Mouse (Mus musculus) c-Kit-positive CD71-positive TER-119-negative erythroid progenitor cells, embryonic 14.5 days (primary cell): ENCODE measurements around the gene Triap1.
"Not testable (repeated sequence)": the region's sequence is repeated elsewhere in the genome, so short reads cannot be mapped to it uniquely, and the experiment has no call there.

Experiments
- DNase-seq: peaks from one replicate; pipeline ENCODE4 v3.0.0-alpha.2; 2013; ENCODE audit warnings: low read depth

Triap1 gene

GRCm38 (mm10) chr5:115333626-115334025 is 7.4 kb upstream of the Triap1 start:
- no peak for DNase-seq

- DNase-seq = no peak
Observed at GRCm38 (mm10) chr5:115340007-115340406, 1.0 kb upstream of the Triap1 start.

- DNase-seq = no peak
Observed at GRCm38 (mm10) chr5:115341314-115342165, 515 bp downstream of the Triap1 start.

- DNase-seq = peak; percentile 91
Observed at GRCm38 (mm10) chr5:115347564-115347963, 6.5 kb downstream of the Triap1 start.

- peak; percentile 97 for DNase-seq
Observed at GRCm38 (mm10) chr5:115348546-115349224, 7.7 kb downstream of the Triap1 start, which contains the start of gene Cox6a1. Cox6a1 (minus strand) TSS chr5:115348981.

- no peak for DNase-seq
Observed at GRCm38 (mm10) chr5:115349225-115349555, 8.2 kb downstream of the Triap1 start.

GRCm38 (mm10) chr5:115351348-115351747 is 10.3 kb downstream of the Triap1 start:
- DNase-seq = no peak

- no peak for DNase-seq
Observed at GRCm38 (mm10) chr5:115355070-115355469, 14.0 kb downstream of the Triap1 start.

- no peak for DNase-seq
Observed at GRCm38 (mm10) chr5:115358872-115359271, 17.8 kb downstream of the Triap1 start.

- DNase-seq = no peak
Observed at GRCm38 (mm10) chr5:115359438-115359837, 18.4 kb downstream of the Triap1 start.

GRCm38 (mm10) chr5:115359851-115360372 is 18.9 kb downstream of the Triap1 start:
- DNase-seq = no peak

GRCm38 (mm10) chr5:115362216-115362615 is 21.2 kb downstream of the Triap1 start:
- DNase-seq = no peak

GRCm38 (mm10) chr5:115362819-115363714 is 22.0 kb downstream of the Triap1 start:
- no peak for DNase-seq

GRCm38 (mm10) chr5:115364782-115365181 is 23.8 kb downstream of the Triap1 start:
- DNase-seq = no peak

GRCm38 (mm10) chr5:115371736-115372135 is 30.7 kb downstream of the Triap1 start:
- DNase-seq = no peak

GRCm38 (mm10) chr5:115373441-115374203 is 32.6 kb downstream of the Triap1 start:
- no peak for DNase-seq

GRCm38 (mm10) chr5:115374204-115374820 is 33.3 kb downstream of the Triap1 start:
- DNase-seq = no peak

GRCm38 (mm10) chr5:115375436-115375835 is 34.4 kb downstream of the Triap1 start:
- no peak for DNase-seq

GRCm38 (mm10) chr5:115378882-115379281 is 37.9 kb downstream of the Triap1 start:
- DNase-seq = not testable (repeated sequence)

GRCm38 (mm10) chr5:115391935-115392334 is 50.9 kb downstream of the Triap1 start:
- DNase-seq = no peak

GRCm38 (mm10) chr5:115392969-115393368 is 51.9 kb downstream of the Triap1 start:
- no peak for DNase-seq
